Mouse (Mus musculus) megakaryocyte, embryonic 14.5 days (primary cell): ENCODE results near the gene Pik3c2g. TPM values are rescaled to one million over a fixed set of nuclear protein-coding genes. Genes with fewer than 3 reads are reported as not detected.
"Not testable (repeated sequence)": the region's sequence is repeated elsewhere in the genome, so short reads cannot be mapped to it uniquely, and the experiment has no call there.

Experiments used
- H3K27me3 ChIP-seq: replicated peaks from 2 replicates; pipeline ENCODE3; 2012; ENCODE audit warnings: inconsistent platforms
- H3K36me3 ChIP-seq: replicated peaks from 2 replicates; pipeline ENCODE3; 2012; ENCODE audit warnings: low read length, inconsistent platforms, mixed read lengths
- H3K4me1 ChIP-seq: 2 replicates; pipeline ENCODE4 v1.6.1; 2012; ENCODE audit warnings: inconsistent platforms
- H3K4me3 ChIP-seq: replicated peaks from 2 replicates; pipeline ENCODE3; 2012; ENCODE audit warnings: moderate library complexity, mild to moderate bottlenecking, inconsistent platforms
- H3K9me3 ChIP-seq: 2 replicates; pipeline ENCODE4 v1.6.1; 2012; ENCODE audit warnings: inconsistent platforms
- FLI1 ChIP-seq: IDR thresholded peaks from 2 replicates; pipeline ENCODE4 v1.6.1; 2012; ENCODE audit warnings: low read length, inconsistent platforms, mixed read lengths
- GATA1 ChIP-seq: IDR thresholded peaks from 3 replicates; pipeline ENCODE4 v1.6.1; 2012; ENCODE audit warnings: mixed read lengths, low read length, inconsistent platforms, borderline replicate concordance
- polyA plus RNA-seq: library from polyadenylated mRNA; stranded (reverse); fragments of >175 nt; gene quantifications from 2 replicates; pipeline ENCODE4 v1.2.3, GENCODE M21; 2012; ENCODE audit warnings: low replicate concordance; ENCODE audit not compliant: insufficient read depth

Gene Pik3c2g
- polyA plus RNA-seq, 1 experiment = not detected

- no peak overlapping the region for H3K4me3 ChIP-seq
- H3K27me3 ChIP-seq = no peaks in the 10 kb centered on the region
- peaks cover 31% of the 10 kb centered on the region for H3K9me3 ChIP-seq
- TF ChIP-seq GATA1 (no peak), FLI1 (no peak)
- no peaks in the 10 kb centered on the region for H3K36me3 ChIP-seq
- H3K4me1 ChIP-seq = no peaks in the 10 kb centered on the region
Measured at GRCm38 (mm10) chr6:139887175-139887574, 300.2 kb downstream of the Pik3c2g start.

- Histone ChIP-seq H3K27me3 (no peaks in the 10 kb centered on the region), H3K9me3 (peaks cover 18% of the 10 kb centered on the region), H3K36me3 (no peaks in the 10 kb centered on the region), H3K4me1 (no peaks in the 10 kb centered on the region), H3K4me3 (no peak overlapping the region)
- TF ChIP-seq GATA1 (no peak), FLI1 (no peak)
Measured at GRCm38 (mm10) chr6:139895637-139896036, 308.6 kb downstream of the Pik3c2g start.

- TF ChIP-seq FLI1 (no peak), GATA1 (no peak)
- no peaks in the 10 kb centered on the region for H3K36me3 ChIP-seq
- H3K27me3 ChIP-seq = no peaks in the 10 kb centered on the region
- H3K4me1 ChIP-seq = no peaks in the 10 kb centered on the region
- no peak overlapping the region for H3K4me3 ChIP-seq
- peaks cover 27% of the 10 kb centered on the region for H3K9me3 ChIP-seq
Measured at GRCm38 (mm10) chr6:139899630-139900151, 312.7 kb downstream of the Pik3c2g start.

- TF ChIP-seq GATA1 (no peak), FLI1 (no peak)
- Histone ChIP-seq H3K27me3 (no peaks in the 10 kb centered on the region), H3K4me3 (no peak overlapping the region), H3K4me1 (no peaks in the 10 kb centered on the region), H3K9me3 (peaks cover 36% of the 10 kb centered on the region), H3K36me3 (no peaks in the 10 kb centered on the region)
Measured at GRCm38 (mm10) chr6:139901801-139902200, 314.8 kb downstream of the Pik3c2g start.

GRCm38 (mm10) chr6:139907138-139907537 lies 320.1 kb downstream of the Pik3c2g start:
- no peaks in the 10 kb centered on the region for H3K4me1 ChIP-seq
- H3K27me3 ChIP-seq = no peaks in the 10 kb centered on the region
- H3K9me3 ChIP-seq = peaks cover 20% of the 10 kb centered on the region
- peak overlapping the region; percentile 18 for H3K4me3 ChIP-seq
- no peak for TF ChIP-seq GATA1
- TF ChIP-seq FLI1 = no peak
- no peaks in the 10 kb centered on the region for H3K36me3 ChIP-seq

- no peaks in the 10 kb centered on the region for H3K36me3 ChIP-seq
- peaks cover 20% of the 10 kb centered on the region for H3K9me3 ChIP-seq
- no peak overlapping the region for H3K4me3 ChIP-seq
- no peaks in the 10 kb centered on the region for H3K4me1 ChIP-seq
- TF ChIP-seq FLI1 = no peak
- no peak for TF ChIP-seq GATA1
- no peaks in the 10 kb centered on the region for H3K27me3 ChIP-seq
Measured at GRCm38 (mm10) chr6:139908997-139909669, 322.1 kb downstream of the Pik3c2g start.

- Histone ChIP-seq H3K36me3 (no peaks in the 10 kb centered on the region), H3K9me3 (peaks cover under 1% of the 10 kb centered on the region; the same call in 1 of the 2 replicates), H3K4me1 (no peaks in the 10 kb centered on the region), H3K27me3 (no peaks in the 10 kb centered on the region), H3K4me3 (no peak overlapping the region)
- TF ChIP-seq GATA1 (no peak), FLI1 (no peak)
Measured at GRCm38 (mm10) chr6:139928766-139929165, 341.7 kb downstream of the Pik3c2g start.

- Histone ChIP-seq H3K36me3 (no peaks in the 10 kb centered on the region), H3K27me3 (no peaks in the 10 kb centered on the region), H3K4me3 (no peak overlapping the region), H3K4me1 (no peaks in the 10 kb centered on the region), H3K9me3 (peaks cover 18% of the 10 kb centered on the region; the same call in 1 of the 2 replicates)
- TF ChIP-seq GATA1 (no peak), FLI1 (no peak)
Measured at GRCm38 (mm10) chr6:139934861-139935260, 347.8 kb downstream of the Pik3c2g start.

- H3K4me1 ChIP-seq, H3K4me3 ChIP-seq, H3K27me3 ChIP-seq, H3K36me3 ChIP-seq: not testable (repeated sequence)
- peaks cover 18% of the 10 kb centered on the region; the same call in 1 of the 2 replicates for H3K9me3 ChIP-seq
Measured at GRCm38 (mm10) chr6:139937581-139937980, 350.6 kb downstream of the Pik3c2g start.

- H3K4me1 ChIP-seq = no peaks in the 10 kb centered on the region
- no peak for TF ChIP-seq GATA1
- TF ChIP-seq FLI1 = no peak
Measured at GRCm38 (mm10) chr6:139947106-139947879, 360.3 kb downstream of the Pik3c2g start.

More at GRCm38 (mm10) chr6:139947106-139947879, 360.3 kb downstream of the Pik3c2g start:
- Histone ChIP-seq H3K36me3 (no peaks in the 10 kb centered on the region), H3K4me3 (no peak overlapping the region), H3K27me3 (no peaks in the 10 kb centered on the region), H3K9me3 (peaks cover 19% of the 10 kb centered on the region)
